Mouse (Mus musculus) bone marrow, adult 2 months (tissue): ENCODE results near the gene Timm13.

Experiments used
- CTCF ChIP-seq: fragments of 200-500 bp; IDR thresholded peaks from 2 replicates; pipeline ENCODE4 v1.5.1; 2011; ENCODE audit warnings: low read length, control low read depth; ENCODE audit not compliant: control insufficient read depth, insufficient read depth
- POLR2A ChIP-seq: fragments of 200-500 bp; IDR thresholded peaks from 2 replicates; pipeline ENCODE4 v1.6.1; 2011; ENCODE audit warnings: low read depth, mild to moderate bottlenecking, control low read depth, low read length, borderline replicate concordance; ENCODE audit not compliant: control insufficient read depth

DNA sequence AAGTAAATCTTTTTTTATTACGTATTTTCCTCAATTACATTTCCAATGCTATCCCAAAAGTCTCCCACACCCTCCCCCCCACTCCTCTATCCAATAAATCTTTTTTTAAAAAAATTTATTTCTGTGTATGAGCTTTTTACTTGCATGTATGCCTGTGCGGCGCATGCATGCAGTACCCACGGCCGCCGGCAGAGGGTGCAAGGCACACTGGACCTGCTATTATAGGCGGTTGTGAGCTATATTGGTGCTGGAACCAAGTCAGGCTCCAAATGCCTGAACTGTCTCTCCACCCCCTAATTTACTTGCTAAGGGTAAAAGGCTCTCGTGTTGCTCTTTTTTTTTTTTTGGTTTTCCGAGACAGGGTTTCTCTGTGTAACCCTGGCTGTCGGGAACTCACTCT is 19.5 kb downstream of the Timm13 start:
- TF ChIP-seq POLR2A: peak; percentile 14; the same call in 1 of the 2 replicates
- TF ChIP-seq CTCF: peak; percentile 91
